Mouse (Mus musculus): ENCODE measurements around the gene Atp5j2. TPM values are rescaled to one million over a fixed set of nuclear protein-coding genes. Genes with fewer than 3 reads are reported as not detected.

Gene Atp5j2
- total RNA-seq, 2 experiments from 2014 or later: 622 to 768 TPM

DNA sequence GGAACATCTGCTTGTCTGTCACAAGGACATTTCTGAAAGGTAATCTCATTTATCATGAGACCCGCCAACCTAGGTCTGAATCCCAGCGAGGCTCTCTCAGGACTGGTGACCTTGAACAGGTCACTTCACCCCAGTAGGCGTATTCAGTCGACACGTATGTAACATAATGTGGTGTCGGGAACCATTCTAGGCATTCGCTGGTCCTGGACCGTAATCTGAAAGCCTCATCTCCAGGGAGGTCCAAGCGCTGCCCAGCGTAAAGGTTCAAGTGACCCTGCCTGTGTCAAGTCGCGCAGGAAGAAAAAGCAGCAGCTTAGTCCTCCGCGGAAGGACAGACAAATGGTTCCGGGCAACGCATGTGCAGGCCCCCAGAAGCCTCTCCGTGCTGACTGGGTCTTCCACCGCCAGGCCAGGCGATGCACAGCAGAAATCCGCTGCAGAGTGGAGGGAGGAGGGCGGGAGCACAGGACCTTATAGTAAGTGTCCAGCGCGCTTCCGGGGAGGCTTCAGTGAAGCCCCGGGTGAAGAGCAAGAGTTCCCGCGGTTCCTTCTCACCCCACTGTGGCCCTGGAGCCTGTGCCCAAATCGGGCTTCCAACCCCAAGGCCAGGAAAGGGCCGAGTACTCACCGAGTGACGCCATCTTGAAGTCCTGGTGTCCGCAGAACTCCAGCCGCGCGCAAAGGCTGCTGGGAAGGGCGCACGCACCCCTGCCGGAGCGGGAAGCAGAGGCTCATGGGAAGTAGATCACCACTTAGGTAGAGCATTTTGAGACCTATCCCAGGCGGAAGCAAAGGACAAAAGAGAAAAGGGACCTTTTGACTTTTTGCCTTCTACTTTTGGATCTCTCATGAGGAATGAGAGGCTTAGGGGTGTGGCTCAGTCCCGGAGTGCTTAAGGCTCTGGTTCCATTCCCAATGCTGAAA lies 725 bp downstream of the Atp5j2 start:
- intact Hi-C loops (cut with DNase I): loop anchor here (2.0 kb wide), 1 partner anchor 24 kb away; the partner anchor contains the start of genes Cpsf4 and Ptcd1
- Histone ChIP-seq H3K27ac (peak overlapping the region; percentile 98), H3K4me3 (peak overlapping the region; percentile 86)
- no peak for TF ChIP-seq CTCF (IDR thresholded peaks at IDR 0.05)
- peak; percentile 93 for DNase-seq

GRCm38 (mm10) chr5:145190373-145190772 lies 1.5 kb downstream of the Atp5j2 start:
- Histone ChIP-seq H3K4me3 (peak overlapping the region; percentile 86), H3K27ac (peak overlapping the region; percentile 98)
- no peak for TF ChIP-seq CTCF (IDR thresholded peaks at IDR 0.05)
- intact Hi-C loops (cut with DNase I): loop anchor here (2.0 kb wide), 1 partner anchor 24 kb away; the partner anchor contains the start of genes Cpsf4 and Ptcd1
- no peak for DNase-seq

GRCm38 (mm10) chr5:145189416-145189815 lies 2.4 kb downstream of the Atp5j2 start:
- Histone ChIP-seq H3K27ac (peak overlapping the region; percentile 98; the same call in 1 of the 2 replicates), H3K4me3 (peak overlapping the region; percentile 86)
- DNase-seq: no peak
- no peak for TF ChIP-seq CTCF (IDR thresholded peaks at IDR 0.05)
- intact Hi-C loops (cut with DNase I): no loop called here

- intact Hi-C loops (cut with DNase I): no loop called here
- no peak for TF ChIP-seq CTCF (IDR thresholded peaks at IDR 0.05)
- DNase-seq: no peak
Observed at GRCm38 (mm10) chr5:145185244-145185643, 6.6 kb downstream of the Atp5j2 start.

DNA sequence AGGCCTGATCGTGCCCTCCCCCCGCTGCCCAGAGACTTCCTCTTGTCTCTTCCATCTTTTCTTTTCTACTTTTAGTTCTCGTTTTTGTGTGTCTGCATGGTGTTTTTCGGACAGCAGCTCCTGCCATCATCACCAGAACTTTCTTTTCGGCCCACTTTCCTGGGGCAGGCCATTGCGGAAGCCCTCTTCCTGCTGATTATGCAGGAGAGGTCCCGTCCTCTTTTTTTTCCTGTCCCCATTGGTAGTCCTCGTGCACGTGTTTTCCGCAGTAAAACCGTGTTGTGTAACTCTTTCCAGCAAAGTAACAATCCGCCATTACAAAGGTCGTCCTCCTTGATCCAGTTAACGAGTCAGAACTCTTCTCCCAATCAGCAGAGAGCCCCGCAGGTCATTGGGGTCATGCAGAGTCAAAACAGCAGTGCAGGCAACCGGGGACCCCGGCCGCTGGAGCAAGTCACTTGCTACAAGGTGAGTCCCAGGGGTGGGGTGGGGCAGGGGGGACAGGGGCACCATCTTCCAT lies 13.3 kb downstream of the Atp5j2 start:
- Histone ChIP-seq H3K4me3 (peak overlapping the region; percentile 40), H3K27ac (no peak overlapping the region)
- no peak for DNase-seq
- intact Hi-C loops (cut with DNase I): no loop called here
- TF ChIP-seq CTCF (IDR thresholded peaks at IDR 0.05): no peak

More at GRCm38 (mm10) chr5:145185244-145185643, 6.6 kb downstream of the Atp5j2 start:
- Histone ChIP-seq H3K27ac (no peak overlapping the region), H3K4me3 (no peak overlapping the region)

DNA sequence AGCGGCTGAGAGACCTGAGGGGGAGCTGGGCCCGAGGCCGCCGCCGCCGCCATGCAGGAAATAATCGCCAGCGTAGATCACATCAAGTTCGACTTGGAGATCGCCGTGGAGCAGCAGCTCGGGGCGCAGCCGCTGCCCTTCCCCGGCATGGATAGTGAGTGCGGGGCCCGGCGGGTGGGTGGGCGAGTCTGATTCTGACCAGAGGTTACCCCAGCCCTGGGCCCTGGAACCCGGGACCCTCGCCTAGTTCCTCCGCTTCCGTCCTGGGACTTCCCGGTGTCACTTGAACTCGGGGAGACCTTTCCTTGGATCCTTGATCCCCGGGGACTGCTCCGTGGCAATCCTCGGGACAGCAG lies 24.6 kb downstream of the Atp5j2 start:
- DNase-seq: no peak

GRCm38 (mm10) chr5:145166536-145167305 lies 25.1 kb downstream of the Atp5j2 start, which contains the start of the genes Ptcd1 and Cpsf4:
Ptcd1 (minus strand) TSS chr5:145167108.
Cpsf4 (plus strand) TSS chr5:145167213.
- Histone ChIP-seq H3K4me3 (peak within 1 kb of the TSS; percentile 93), H3K27ac (peak within 1 kb of the TSS; percentile 93)
- TF ChIP-seq CTCF (IDR thresholded peaks at IDR 0.05): no peak
- peak; percentile 99 for DNase-seq
- intact Hi-C loops (cut with DNase I): loop anchor here (2.0 to 5.0 kb wide), 3 partner anchors 24 to 36 kb away; partner anchors contain the start of genes Bud31, Pdap1, Zkscan14 and Zkscan5

More for the DNA sequence above, 24.6 kb downstream of the Atp5j2 start:
- Histone ChIP-seq H3K27ac (peak overlapping the region; percentile 93), H3K4me3 (peak overlapping the region; percentile 93)
- no peak for TF ChIP-seq CTCF (IDR thresholded peaks at IDR 0.05)
- intact Hi-C loops (cut with DNase I): loop anchor here (2.0 to 5.0 kb wide), 3 partner anchors 24 to 35 kb away; partner anchors contain the start of genes Bud31, Pdap1, Zkscan14 and Zkscan5

- intact Hi-C loops (cut with DNase I): loop anchor here (5.0 kb wide), 1 partner anchor 37 kb away; the partner anchor contains the start of genes Zkscan14 and Zkscan5
- peak overlapping the region; percentile 93 for H3K27ac ChIP-seq
- DNase-seq: no peak
- H3K4me3 ChIP-seq: peak overlapping the region; percentile 93
- no peak for TF ChIP-seq CTCF (IDR thresholded peaks at IDR 0.05)
Observed at GRCm38 (mm10) chr5:145165184-145165583, 26.7 kb downstream of the Atp5j2 start.

DNA sequence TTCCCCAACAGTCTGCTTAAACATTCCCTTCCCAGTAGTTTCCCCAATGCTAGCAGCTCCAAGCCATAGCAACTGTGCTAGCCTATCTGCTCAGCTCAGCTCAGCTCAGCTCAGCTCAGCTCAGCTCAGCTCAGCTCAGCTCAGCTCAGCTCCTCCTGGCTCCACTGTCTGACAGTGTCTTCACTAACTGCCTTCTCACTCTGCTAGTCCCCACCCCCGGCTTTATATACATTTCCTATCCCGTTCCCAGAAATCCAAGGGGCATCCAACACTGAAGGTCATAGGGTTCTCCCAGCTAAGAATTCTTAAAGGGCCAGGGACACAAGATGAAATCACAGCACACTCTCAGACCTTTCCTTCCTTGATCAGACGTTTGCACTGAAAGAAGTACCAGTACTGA lies 27.2 kb downstream of the Atp5j2 start:
- DNase-seq: no peak
- Histone ChIP-seq H3K4me3 (peak overlapping the region; percentile 93), H3K27ac (peak overlapping the region; percentile 93)
- TF ChIP-seq CTCF (IDR thresholded peaks at IDR 0.05): no peak
- intact Hi-C loops (cut with DNase I): loop anchor here (5.0 kb wide), 1 partner anchor 38 kb away; the partner anchor contains the start of genes Zkscan14 and Zkscan5

DNA sequence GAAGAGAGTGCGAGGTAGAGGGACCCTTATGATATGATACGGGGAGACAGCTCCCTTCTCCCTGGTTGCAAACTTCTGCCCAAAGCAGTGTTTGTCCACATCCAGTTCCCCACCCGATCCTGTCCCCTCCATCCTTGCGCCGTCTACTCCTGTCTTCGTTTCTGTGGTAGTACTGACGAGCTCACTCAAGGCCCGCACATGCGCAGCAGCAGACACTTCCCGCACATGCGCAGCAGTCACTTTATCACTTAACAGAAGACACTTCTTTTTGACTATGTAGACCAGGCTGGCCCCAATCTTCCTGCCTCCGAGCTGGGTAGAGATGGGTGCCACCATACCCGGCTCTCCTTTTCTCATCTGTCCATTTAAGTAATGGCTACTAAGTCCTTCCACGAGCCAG lies 30.5 kb downstream of the Atp5j2 start:
- intact Hi-C loops (cut with DNase I): no loop called here
- Histone ChIP-seq H3K27ac (no peak overlapping the region), H3K4me3 (no peak overlapping the region)
- no peak for DNase-seq
- no peak for TF ChIP-seq CTCF (IDR thresholded peaks at IDR 0.05)

DNA sequence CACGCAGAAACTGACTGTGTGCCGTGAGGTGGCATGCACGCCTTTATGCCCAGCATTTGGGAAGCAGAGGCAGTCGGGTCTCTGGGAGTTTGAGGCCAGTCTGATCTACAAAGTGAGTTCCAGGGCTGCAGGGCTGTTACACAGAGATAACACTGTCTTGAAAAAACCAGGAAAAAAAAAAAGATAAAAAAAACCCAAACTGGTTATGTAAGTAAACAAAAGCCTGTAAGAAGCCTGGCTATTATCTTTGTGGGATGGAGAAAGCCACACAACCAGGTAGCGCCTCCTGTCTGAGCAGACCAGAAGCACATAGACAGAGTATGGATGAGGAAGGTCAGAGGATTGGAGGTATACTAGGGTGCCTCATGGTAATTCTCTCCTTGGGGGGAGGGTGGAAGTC lies 39.2 kb downstream of the Atp5j2 start:
- intact Hi-C loops (cut with DNase I): no loop called here

DNA sequence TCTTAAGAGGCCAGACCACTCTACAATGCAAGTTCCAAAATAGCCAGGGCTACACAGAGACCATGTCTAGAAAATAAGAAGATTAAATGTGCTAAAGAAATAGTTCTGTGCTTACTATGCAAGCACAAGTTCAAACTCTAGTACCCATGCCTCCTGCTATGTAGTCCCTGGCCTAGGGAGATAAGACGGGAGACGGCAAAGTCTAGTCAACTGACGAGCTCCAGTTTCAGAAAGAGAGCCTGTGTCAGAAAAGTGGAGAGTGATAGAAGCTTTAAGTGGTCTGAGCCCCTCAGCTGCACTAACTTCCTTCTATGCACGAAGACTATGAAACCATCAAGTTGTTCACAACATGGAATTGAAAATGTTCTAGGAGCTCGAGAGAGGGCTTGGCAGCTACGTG lies 42.6 kb downstream of the Atp5j2 start:
- intact Hi-C loops (cut with DNase I): no loop called here
- no peak overlapping the region for H3K27ac ChIP-seq
- DNase-seq: no peak
- no peak for TF ChIP-seq CTCF (IDR thresholded peaks at IDR 0.05)
- no peak overlapping the region for H3K4me3 ChIP-seq

More for the DNA sequence above, 39.2 kb downstream of the Atp5j2 start:
- H3K4me3 ChIP-seq: no peak overlapping the region
- TF ChIP-seq CTCF (IDR thresholded peaks at IDR 0.05): no peak
- no peak for DNase-seq
- no peak overlapping the region for H3K27ac ChIP-seq

All from gastrocnemius, adult 2 months (tissue).